Mouse (Mus musculus): ENCODE data around the gene Cep55. TPM values are rescaled to one million over a fixed set of nuclear protein-coding genes. Genes with fewer than 3 reads are reported as not detected.
A peak's percentile ranks its signal among the peaks of the same experiment; 100 is the strongest.

The Cep55 gene
- total RNA-seq, 2 experiments from 2014 or later, result 46.9 to 52.4 TPM

DNA sequence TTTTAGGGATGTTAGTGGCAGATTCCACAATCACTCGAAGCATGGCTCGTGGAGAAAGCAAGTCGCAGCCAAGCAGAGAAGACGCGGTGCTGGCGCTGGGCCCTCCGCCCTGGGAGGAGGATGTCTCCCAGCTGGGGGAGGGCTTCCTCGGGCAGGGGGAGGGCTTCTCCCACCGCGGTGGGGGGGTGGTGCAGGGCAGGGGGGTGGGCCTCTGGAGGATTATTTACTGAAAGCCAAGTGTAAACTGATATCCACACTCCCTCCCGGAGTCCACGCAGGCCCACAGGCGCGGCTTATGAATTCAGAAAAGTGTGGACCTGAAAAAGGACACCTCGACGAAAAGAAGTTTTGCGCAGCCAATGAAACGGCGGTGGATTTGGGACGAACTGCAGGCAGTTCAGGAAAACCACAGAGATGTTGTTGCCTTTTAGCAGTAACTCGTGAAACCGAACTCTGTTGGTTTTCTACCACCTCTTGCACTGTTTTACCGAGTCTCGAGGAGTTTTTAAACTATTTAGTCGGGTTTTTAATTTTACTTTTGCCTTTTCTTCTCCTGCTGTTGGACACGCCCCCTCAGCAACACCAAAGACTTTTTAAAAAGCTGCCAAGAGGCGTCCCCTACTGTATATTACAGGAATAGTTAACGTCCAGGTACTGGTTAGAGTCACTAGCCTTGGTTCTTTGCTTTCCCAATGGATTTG is 11.4 kb upstream of the Cep55 start, which contains the start of gene Myof:
Gene Myof, minus strand, starts transcription at position 297 of the 701 bp plus-strand sequence.
- peak; percentile 76 for ATAC-seq (replicated peaks; ENCODE audit: poor library complexity)

DNA sequence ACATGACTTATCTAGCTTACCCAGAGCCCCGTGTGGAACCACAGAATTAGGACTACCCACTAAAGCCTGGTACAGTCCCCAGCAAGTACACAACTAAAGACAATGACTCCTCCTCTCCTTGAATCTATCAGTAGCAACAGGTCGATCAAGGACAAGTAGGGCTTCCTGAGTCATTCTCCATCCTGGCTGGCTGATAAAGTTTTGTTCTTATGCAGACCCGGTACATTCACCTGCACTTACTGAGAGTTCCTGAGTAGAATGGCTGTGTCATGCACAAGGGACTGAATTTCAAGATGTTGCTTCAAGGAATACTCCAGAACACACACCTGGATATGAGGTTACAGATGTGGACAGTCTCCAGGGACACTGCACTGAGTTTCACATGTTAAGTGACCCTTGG is 9.6 kb upstream of the Cep55 start:
- ATAC-seq (replicated peaks; ENCODE audit: poor library complexity), result no peak

DNA sequence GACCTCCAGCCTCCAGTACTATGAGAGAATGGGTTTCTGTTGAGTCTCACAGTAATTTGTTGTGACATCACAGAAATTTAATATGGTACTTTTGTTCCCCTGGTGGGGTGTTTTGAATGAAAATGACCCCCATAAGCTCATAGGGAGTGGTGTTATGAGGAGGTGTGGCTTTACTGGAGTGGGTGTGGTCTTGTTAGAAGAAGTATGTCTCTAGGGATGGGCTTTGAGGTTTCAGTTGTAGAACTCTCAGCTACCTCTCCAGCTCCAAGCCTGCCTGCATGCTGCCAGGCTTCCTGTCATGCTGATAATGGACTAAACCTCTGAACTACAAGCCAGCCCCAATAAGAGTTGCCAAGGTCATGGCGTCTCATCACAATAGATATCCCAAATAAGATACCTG is 5.1 kb upstream of the Cep55 start:
- ATAC-seq (replicated peaks; ENCODE audit: poor library complexity), result no peak

DNA sequence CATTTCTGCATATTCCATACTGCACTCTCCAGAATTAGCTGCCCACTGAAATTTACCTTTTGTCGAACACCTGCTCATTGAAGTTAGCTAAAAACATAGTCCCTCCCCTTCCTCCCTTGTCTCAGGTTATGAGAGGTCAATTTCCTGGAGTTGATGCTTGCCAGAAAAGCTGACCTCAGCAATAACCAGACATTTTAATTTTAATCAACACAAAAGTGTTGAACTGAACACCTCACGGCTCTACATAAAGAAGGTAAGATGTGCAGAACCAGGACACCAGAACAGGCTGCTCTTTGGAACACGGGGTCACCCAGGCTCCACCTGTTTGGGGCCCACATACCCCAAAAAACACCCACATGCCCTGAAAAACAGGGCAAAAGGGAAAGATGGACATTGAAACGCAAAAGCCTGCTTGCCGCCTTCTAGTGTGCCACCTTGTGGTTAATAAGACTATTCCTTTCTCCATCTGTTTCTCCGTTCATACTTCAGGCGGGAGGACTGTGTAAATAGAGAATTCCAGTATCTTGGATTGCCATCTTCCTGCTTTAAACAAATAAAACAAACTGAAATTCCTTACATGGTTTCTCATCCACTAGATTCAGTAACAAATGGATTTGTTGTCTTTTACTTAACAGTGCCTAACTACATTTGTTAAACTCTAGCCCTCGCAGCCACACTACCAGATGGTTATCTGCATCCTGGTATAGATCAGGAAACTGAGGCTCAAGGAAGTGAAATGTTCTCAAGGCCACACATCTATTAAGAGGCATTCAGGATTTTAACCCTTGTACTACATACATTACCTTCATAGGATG is 1.4 kb upstream of the Cep55 start:
- ATAC-seq (replicated peaks; ENCODE audit: poor library complexity), result no peak

DNA sequence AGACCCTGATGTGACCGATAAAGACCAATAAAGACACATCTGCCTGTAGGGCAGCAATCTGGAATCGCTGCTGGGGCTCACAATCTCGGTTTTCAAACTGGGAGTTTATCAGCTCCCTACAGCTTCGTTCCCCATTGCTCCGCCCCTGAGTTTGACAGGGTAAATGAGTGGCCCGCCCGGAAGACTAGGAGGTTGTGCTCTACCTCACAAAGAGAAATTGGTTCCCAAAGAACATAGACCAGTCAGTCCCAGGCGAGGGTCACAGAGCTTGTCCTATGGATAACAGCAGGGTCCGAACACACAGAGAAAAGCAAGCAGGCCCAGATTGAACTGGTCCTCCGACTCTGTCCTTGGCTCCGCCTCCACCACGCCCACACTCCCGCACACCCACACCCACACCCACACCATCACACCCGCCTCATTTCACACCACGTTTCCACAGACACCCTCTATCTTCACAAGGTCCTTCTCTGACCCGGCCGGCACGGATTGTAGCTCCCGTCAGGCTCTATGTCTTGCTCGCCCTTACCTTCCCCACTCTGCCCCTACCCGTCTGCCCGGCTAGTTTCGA is 577 bp upstream of the Cep55 start:
- ATAC-seq (replicated peaks; ENCODE audit: poor library complexity), result peak; percentile 70

DNA sequence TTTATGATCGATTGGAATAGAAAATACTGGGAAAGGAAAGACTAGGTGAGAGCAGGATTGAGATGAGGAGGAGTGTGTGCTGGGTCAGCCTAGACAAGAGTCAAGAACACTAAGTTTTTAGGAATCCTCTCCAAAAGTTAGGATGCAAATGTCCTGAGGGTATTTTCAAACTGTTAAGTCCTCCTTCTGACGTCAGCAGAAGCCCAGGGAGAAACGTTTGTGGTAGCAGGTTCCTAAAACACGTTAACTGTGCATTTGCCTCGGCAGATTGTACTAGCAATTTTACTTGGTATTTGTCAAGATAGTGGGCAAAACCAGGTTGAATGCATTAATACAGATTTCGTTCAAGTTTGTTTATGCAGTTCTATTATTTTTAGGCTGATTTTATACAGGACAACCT is 987 bp downstream of the Cep55 start:
- ATAC-seq (replicated peaks; ENCODE audit: poor library complexity), result no peak

DNA sequence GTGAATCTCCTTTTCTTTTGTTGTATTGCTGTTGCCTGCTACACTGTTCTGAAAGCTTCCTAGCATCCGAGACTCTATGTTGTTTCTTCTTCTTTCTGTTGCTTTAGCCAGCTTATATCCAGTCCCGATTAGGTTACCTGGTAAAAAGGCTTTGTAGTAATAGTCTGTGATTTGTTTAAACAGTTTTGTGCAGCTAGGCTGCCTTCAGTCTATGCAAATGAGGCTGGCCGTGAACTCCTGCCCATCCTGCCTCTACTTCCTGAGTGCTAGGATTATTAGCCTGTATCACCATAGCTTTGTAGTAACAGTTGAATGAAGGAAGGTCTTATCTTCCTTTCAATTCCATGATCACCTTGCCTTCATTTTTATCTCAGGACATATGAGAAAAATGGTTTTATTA is 1.5 kb downstream of the Cep55 start:
- no peak for ATAC-seq (replicated peaks; ENCODE audit: poor library complexity)

DNA sequence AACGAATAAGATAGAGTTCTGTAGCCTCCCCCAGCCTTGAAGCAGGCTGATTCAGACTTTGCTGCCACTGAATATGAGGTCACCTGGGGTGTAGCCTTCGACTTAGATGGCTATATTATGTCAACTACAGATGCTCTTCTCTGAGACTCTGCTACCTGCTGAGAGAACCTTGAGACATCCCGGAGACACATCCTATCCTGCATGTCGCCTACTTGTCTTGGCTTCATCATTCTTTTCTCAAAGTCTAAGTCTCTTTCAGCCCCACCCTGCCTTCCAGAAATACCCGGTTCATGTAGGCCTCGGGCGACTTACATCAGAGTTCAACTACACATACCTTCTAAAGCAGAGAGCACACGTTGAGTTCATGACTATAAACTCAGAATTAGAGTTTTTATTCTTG is 2.1 kb downstream of the Cep55 start:
- ATAC-seq (replicated peaks; ENCODE audit: poor library complexity), result no peak

DNA sequence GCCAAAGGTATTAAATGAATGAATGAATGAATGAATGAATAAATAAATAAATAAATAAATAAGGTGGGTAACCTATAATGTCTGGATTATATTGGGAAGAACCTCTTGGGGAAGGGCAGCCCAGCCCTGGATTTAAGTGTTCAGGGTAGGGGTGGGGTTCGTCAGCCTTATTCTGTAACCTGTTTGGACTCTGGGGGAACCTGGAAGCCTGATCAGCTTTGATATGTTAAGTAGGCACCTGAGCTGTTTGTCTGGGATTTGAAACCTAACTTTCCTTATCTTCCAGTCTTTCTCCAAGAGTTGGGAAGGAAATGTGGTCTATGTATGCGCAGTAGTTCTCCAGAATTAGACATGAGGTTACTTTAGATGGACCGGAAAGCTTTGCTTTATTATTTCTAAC is 8.4 kb downstream of the Cep55 start:
- ATAC-seq (replicated peaks; ENCODE audit: poor library complexity), result no peak

DNA sequence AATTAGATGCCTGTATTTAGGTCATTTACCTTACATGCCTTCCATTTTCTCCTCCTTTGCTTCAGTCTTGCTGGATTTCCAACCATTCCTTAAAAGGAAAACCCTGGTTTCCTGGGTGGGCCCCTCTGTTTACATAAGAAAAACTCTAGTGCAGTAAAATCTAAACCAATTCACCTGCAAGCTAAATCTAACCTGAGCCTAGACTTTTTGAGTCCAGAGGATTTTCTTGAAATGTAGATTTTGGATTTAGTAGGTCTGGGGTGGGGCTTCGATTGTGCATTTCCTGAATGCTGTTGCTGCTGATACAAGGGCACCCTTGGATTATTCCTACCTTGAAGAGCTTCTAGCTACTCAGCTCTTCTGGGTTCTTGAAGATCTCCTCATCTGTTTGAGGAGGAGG is 9.2 kb downstream of the Cep55 start:
- ATAC-seq (replicated peaks; ENCODE audit: poor library complexity), result no peak

DNA sequence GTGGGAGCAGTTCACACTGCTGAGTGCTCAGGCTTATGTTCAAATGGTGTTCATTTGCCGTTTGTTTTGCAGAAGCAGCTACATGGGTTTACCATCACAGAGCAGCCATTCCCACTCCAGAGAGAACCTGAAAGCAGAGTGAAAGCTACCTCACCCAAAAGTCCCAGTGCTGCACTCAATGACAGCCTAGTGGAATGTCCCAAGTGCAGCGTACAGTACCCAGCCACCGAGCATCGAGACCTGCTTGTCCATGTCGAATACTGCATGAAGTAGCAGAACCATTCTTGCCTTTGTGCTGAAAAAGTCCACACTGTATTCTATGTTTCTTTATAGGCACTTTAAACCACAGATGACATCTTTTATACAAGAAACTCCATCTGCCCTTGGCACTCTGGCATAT is 18.4 kb downstream of the Cep55 start:
- ATAC-seq (replicated peaks; ENCODE audit: poor library complexity), result no peak

DNA sequence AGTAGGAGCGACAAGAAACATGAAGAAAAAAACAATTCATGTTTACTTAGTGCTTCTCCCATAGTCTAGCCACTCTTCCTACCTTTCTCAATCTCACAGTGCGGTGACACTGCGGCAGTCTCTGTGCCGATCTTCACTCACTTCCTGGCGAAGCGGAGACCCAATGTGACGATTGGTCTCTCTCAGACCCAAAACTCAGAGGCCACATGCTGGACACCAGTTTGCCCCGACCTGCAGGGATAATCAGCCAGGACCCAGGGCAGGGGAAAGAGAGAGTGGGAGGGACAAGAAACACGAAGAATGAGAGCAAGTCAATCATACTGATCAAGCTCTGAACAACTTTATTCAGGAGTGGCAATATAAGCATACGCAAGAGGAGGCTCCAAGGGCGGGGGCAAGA is 20.2 kb downstream of the Cep55 start:
- ATAC-seq (replicated peaks; ENCODE audit: poor library complexity), result no peak

DNA sequence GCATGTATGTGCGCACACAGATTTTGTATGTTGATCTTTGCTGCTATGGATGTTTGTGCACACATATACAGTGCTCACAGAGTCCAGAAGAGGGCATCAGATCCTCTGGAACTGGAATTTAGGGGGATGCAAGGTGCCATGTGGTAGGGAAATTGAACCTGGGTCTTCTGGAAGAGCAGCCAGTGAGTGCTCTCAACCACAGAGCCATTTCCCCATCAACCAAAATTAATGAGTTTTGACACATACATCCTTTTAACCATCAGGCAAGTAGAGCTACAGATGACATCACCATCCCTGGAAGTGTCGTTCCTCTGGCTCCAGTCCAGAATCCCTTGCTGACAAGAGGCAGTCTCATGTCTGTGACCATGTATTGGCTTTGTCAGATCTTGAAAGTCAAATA is 21.4 kb downstream of the Cep55 start:
- ATAC-seq (replicated peaks; ENCODE audit: poor library complexity), result no peak

DNA sequence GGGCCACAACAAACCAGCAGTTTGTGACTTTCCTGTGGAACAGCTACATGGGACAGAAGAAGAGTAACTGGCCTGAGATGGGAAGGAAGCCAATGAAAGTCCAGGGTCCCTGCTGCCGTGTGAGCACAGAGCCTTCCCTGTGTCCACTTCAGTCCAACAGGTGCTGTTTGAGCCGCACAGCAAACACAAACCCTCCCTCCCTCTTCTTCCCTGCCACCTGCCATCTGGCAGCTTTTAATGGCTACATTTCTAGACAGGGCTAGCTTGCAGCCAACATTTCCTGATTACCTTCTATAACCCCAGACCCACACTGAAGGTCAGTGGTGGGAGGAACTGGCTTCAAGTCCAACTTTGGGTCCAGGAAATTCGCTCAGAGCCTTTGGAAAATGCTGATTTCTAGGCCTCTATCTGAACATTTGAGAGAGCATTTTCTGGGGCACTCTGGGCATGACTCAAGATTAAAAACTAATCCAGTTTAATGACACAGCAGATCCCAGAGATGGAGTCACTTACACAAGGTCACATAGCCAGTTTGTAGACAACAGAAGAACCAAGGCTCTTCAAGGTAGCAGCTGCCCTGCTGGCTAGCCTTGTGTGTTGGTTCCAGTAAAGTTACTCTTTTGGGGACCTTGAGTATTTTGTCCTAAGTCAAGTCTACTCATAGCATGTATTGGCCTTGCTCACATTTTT is 23.2 kb downstream of the Cep55 start:
- no peak for ATAC-seq (replicated peaks; ENCODE audit: poor library complexity)

DNA sequence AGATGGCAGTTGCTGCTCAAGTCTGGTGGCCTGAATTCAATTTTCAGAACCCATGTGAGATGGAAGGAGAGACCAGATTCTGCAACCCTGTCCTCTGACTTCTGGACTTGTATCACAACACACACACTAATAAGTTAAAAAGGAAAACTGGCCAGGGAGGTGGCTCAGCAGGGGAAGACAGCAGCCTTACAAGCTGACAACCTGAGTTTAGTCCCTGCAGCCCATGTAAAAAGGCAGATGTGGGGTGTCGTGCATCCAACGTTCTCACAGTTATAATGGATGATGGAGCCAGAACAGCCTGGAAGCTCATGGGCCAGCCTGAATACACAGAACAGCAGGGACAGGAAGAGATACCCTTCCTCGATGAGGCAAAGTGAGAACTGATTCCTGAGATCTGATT is 26.6 kb downstream of the Cep55 start:
- no peak for ATAC-seq (replicated peaks; ENCODE audit: poor library complexity)

DNA sequence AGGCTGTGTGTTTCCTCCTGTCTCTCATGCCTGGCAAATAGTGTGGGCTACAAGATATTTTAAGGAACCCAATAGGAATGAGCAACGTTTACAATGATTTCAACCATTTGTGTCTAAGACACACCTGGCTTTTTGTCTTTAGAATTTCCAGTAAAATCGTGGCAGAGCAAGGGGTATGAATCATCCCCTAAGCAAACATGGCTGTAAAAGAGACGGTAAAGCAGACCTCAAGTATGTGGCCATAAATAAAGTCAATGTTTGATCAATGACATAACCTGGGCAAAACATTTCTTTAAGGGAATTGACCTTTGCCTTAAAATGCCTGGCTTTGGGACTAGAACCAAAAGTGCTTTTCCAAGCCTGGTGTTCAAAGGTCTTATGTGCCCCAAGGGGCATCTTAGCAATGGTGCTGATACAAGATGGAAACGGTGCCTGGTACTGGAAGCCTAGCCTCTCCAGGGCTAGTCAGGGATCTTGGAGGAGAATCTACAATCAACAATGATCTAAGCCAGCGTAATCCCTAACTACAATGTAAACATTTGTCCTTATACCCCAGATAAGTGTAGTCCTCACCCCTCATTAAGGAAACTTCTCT is 28.2 kb downstream of the Cep55 start:
- ATAC-seq (replicated peaks; ENCODE audit: poor library complexity), result no peak

DNA sequence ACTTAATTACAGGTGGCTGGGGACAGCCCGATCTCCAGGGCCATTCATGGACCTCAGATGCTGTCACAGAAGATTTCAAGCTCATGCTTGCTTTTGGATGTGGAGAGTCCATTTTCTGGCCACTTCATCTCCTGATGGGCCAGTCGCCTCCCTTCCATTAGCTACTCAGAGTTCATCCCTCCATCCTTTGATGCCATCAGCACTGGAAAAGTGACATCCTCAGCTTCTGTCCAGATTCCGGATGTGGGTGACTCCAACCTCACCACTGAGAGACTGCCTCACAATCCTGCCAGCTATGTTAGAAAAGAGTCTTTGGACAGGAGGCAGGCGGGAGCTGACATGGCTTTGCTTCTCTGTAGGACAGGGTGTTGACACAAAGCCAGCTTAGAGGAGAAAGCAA is 31.0 kb downstream of the Cep55 start:
- no peak for ATAC-seq (replicated peaks; ENCODE audit: poor library complexity)

DNA sequence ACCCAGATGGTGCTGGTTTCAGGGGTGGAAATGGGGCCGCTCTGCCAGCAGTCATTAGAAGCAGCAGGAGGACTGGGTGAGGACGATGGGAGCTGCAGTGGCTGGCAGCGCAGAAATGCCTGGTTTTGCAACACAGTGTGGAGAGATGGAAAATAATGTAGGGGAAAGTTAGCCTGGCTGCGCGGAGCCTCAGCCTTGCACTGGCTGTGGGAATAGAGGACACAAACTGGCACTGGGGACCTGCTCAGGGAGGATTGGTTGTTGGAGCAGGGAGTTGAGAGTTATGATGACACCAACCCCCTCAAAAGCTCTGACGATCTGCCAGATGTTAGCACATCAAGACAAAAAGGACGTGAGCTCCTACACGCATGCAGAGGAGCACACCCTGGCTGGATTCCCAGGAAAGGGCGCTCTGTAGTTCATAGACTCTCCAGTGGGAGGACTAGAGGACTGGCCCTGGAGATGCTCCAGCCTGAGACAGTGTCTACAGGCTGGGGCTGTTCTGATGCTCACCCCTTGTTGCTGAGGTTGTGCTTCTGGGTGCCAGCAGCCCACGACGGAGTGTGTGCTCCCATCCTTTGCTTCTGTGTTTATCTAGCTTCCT is 32.2 kb downstream of the Cep55 start:
- peak; percentile 37 for ATAC-seq (replicated peaks; ENCODE audit: poor library complexity)

DNA sequence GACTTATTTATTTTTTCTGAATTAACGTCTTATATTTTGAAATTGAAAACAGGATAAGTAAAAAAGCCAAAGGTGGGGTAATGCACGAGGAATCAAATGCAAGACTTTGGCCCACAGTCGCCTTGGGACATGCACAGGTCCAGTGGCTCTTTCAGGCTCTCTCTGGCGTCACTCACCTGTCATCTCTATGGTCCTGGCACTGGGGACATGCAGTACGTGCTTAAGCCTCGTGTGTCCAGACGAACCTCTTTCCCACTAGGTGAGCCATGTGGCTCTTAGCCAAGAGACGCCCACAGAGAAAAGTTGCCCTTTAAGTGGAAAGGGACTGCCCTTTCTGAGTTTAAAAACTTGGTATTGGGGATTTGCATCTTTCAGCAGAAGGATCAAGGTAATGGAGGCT is 34.5 kb downstream of the Cep55 start:
- ATAC-seq (replicated peaks; ENCODE audit: poor library complexity), result no peak

DNA sequence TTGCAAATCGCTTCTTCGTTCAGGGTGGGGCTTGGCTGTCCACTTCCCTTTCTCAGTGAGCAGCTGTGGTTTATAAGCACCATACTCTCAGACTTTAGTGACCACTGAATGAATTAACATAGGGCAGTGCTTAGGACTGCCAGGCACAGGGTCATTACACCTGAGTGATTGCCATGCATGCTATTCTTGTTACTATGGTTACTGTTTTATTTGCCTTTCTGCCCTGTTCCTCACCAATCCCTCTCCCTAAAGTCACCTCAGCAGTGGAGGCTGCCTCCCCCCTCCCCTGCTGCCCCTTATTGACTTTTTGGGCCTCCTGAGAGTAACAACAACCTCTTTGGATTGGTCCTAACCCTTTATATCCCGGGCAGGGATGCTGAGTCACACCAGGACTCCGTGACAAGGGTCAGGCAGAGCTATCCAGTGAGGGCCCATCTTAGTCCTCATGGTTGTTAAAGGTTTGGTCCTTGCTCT is 36.7 kb downstream of the Cep55 start:
- 0 out of 2 replicates have a peak, but pooled peaks have one; percentile 9 for ATAC-seq (replicated peaks; ENCODE audit: poor library complexity)

DNA sequence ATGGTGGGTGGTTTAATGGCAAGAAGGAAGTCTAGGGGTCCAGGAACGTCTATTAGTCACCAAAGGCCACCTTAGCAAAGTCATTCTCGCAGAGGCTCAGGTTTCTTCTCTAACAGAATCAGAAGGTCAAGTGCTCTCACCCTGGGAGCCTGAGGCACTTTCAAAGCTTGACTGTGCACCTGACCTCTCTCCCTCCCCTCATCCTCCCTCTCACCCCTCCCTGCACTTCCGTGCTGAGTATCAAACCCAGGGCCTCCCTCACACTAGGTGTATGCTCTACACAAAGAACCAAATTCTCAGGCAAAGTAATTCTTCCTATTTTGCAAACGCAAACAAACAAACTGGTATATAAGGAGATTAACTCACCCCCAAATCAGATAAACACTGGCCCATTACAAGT is 41.4 kb downstream of the Cep55 start:
- ATAC-seq (replicated peaks; ENCODE audit: poor library complexity), result no peak
